Mouse (Mus musculus) adrenal gland, postnatal 14 days (tissue): ENCODE data around the gene Tnni2. TPM values are rescaled to one million over a fixed set of nuclear protein-coding genes. Genes with fewer than 3 reads are reported as not detected.

Source experiments
- DNase-seq: peaks from one replicate; pipeline ENCODE4 v3.0.0; 2021; ENCODE audit warnings: mixed read lengths
- total RNA-seq: library from RNA; stranded (reverse); gene quantifications from 2 replicates; pipeline ENCODE4 v1.2.3, GENCODE M21; 2021

Tnni2 gene
- total RNA-seq, 1 experiment from 2014 or later: 0.67 TPM

DNA sequence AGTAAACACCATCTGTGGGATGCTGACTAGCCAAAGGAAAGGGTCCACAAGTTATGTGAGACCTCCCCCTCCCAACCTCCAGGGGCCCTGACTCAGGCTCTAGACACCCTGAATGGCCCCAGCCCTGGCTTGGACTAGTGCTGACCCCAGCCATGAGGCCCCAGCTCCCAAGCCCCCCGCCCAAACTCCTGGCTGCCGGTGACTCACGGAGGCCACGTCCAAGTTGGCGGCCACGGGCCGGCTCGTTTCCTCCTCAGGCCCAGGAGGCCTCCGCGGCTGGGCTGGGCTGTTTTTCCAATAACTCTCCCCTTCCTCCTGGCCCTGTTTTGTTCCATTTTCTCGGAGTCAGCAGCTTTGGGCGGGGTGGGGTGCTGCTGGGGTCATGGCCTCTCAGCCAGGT is 43.2 kb downstream of the Tnni2 start:
- no peak for DNase-seq

- DNase-seq: no peak
Measured at GRCm38 (mm10) chr7:142486751-142487162, 45.1 kb downstream of the Tnni2 start.

GRCm38 (mm10) chr7:142487341-142487859 is 45.8 kb downstream of the Tnni2 start:
- peak; percentile 64 for DNase-seq

- no peak for DNase-seq
Measured at GRCm38 (mm10) chr7:142488053-142488452, 46.4 kb downstream of the Tnni2 start.

DNA sequence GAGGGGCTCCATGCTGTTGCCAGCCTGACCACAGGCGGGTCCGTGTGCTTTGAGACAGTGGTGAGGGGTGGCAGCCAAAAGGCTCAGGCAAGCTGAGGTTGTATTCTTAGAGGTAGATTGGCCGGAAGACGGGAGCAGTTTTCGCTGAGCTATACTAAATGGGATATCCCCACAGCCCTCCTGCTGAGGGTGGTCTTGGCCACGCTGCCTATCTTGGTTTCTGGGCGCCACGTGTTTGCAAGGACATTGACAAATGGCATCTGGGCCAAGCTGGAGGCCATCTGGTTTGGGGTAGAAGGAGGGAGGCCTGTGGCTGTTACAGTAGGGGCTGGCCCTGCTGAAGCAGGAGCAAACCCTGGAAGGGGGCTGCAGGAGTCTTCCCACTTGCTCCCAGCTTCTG is 51.9 kb downstream of the Tnni2 start:
- DNase-seq: no peak

Other genes starting within 250 kb of the Tnni2 start
- not detected in 2 replicates for gene Krtap5-3, start 240.4 kb upstream of the Tnni2 start, total RNA-seq
- not detected in 2 replicates for gene Gm7579, start 229.9 kb upstream of the Tnni2 start, total RNA-seq
- not detected in 2 replicates for gene Krtap5-5, start 211.8 kb upstream of the Tnni2 start, total RNA-seq
- not detected in 2 replicates for gene Gm40460, start 200.7 kb upstream of the Tnni2 start, total RNA-seq
- not detected in 2 replicates for gene Gm2431, start 183.5 kb upstream of the Tnni2 start, total RNA-seq
- gene Gm4559, start 167.4 kb upstream of the Tnni2 start, total RNA-seq: not detected in 2 replicates
- gene Krtap5-1, start 144.7 kb upstream of the Tnni2 start, total RNA-seq: not detected in 2 replicates
- not detected in 2 replicates for gene Krtap5-4, start 138.3 kb upstream of the Tnni2 start, total RNA-seq
- 3.8 and 5.1 TPM in 2 replicates for gene Ifitm10, start 68.1 kb upstream of the Tnni2 start, total RNA-seq
- gene Gm49369, start 59.1 kb upstream of the Tnni2 start, total RNA-seq: 1.4 TPM in 1 of 2 replicates, not detected in the other
- gene Ctsd, start 53.8 kb upstream of the Tnni2 start, total RNA-seq: 678 and 680 TPM in 2 replicates
- not detected in 2 replicates for gene Syt8, start 7.0 kb upstream of the Tnni2 start, total RNA-seq
- gene Lsp1, start 19.0 kb downstream of the Tnni2 start, total RNA-seq: 20.4 and 52.3 TPM in 2 replicates
- gene Tnnt3, start 57.0 kb downstream of the Tnni2 start, total RNA-seq: 1.1 and 1.8 TPM in 2 replicates
- gene Mrpl23, start 90.9 kb downstream of the Tnni2 start, total RNA-seq: 13.3 and 17.9 TPM in 2 replicates
- gene Igf2, start 225.0 kb downstream of the Tnni2 start, total RNA-seq: 119 and 187 TPM in 2 replicates
- gene Gm49394, start 228.1 kb downstream of the Tnni2 start, total RNA-seq: not detected in 2 replicates